Mouse (Mus musculus) forebrain, postnatal 0 days (tissue): Measurements from ENCODE around the gene Capn12. TPM values are rescaled to one million over a fixed set of nuclear protein-coding genes. Genes with fewer than 3 reads are reported as not detected.

ENCODE experiments used
- ATAC-seq: fragments of 200-750 bp; cut with Nextera tagmentation; 2 replicates; pipeline ENCODE4 v1.8.0; 2017; ENCODE audit warnings: mild to moderate bottlenecking, moderate library complexity
- DNase-seq: peaks from one replicate; pipeline ENCODE4 v3.0.0-alpha.2; 2015
- H3K27ac ChIP-seq: fragments of 300-500 bp; sonication (generic); 2 replicates; pipeline ENCODE4 v1.5.1; 2014; ENCODE audit warnings: low read depth, mild to moderate bottlenecking, antibody characterized with exemption, low read length, moderate library complexity, mixed read lengths
- H3K27me3 ChIP-seq: fragments of 300-500 bp; sonication (generic); 2 replicates; pipeline ENCODE4 v1.6.1; 2014; ENCODE audit warnings: mild to moderate bottlenecking, low read length, mixed read lengths; ENCODE audit not compliant: insufficient read depth
- H3K36me3 ChIP-seq: fragments of 300-500 bp; sonication (generic); 2 replicates; pipeline ENCODE4 v1.6.1; 2014; ENCODE audit warnings: mild to moderate bottlenecking, moderate library complexity; ENCODE audit not compliant: insufficient read depth
- H3K4me1 ChIP-seq: fragments of 300-500 bp; sonication (generic); 2 replicates; pipeline ENCODE4 v1.6.1; 2014; ENCODE audit warnings: antibody characterized with exemption; ENCODE audit not compliant: insufficient read depth
- H3K4me2 ChIP-seq: fragments of 300-500 bp; sonication (generic); 2 replicates; pipeline ENCODE4 v1.6.1; 2014; ENCODE audit warnings: low read depth, mild to moderate bottlenecking, moderate library complexity
- H3K4me3 ChIP-seq: fragments of 300-500 bp; sonication (generic); 2 replicates; pipeline ENCODE4 v1.5.1; 2014; ENCODE audit warnings: low read depth, low read length, mixed read lengths
- H3K9ac ChIP-seq: fragments of 300-500 bp; sonication (generic); 2 replicates; pipeline ENCODE4 v1.6.1; 2014; ENCODE audit warnings: mild to moderate bottlenecking
- H3K9me3 ChIP-seq: fragments of 300-500 bp; sonication (generic); 2 replicates; pipeline ENCODE4 v1.6.1; 2016; ENCODE audit warnings: low read length
- CTCF ChIP-seq: sonication (generic); IDR thresholded peaks from 2 replicates; pipeline ENCODE4 v1.5.1; 2016; ENCODE audit warnings: antibody characterized with exemption, control low read depth, low read depth
- WGBS: fragments of 180-500 bp; shearing (Covaris S2); extraction: QIAGEN DNeasy Blood & Tissue Kit; methylation state at CpG from one replicate; pipeline ENCODE4 v1.1.7; 2014; 5-methylcytosine and 5-hydroxymethylcytosine counted together
- polyA plus RNA-seq: library from polyadenylated mRNA; unstranded; fragments of >200 nt; fragmentation: Nextera tagmentation; extraction: Ambion mirVana; gene quantifications from 2 replicates; pipeline ENCODE4 v1.2.1, GENCODE M21; 2015
- total RNA-seq: library from RNA; depleted of rRNA; stranded (reverse); fragments of >200 nt; gene quantifications from 2 replicates; pipeline ENCODE4 v1.2.3, GENCODE M21; 2014

Gene Capn12
- total and polyA plus RNA-seq, 2 experiments from 2014 or later = 0.27 TPM; not detected in 1

- Histone ChIP-seq H3K27me3 (no peaks in the 10 kb centered on the region), H3K4me3 (no peak overlapping the region), H3K4me1 (peaks cover 16% of the 10 kb centered on the region), H3K36me3 (peaks cover 29% of the 10 kb centered on the region), H3K9ac (no peak overlapping the region), H3K27ac (no peak overlapping the region), H3K4me2 (no peak overlapping the region), H3K9me3 (no peaks in the 10 kb centered on the region)
- no peak for TF ChIP-seq CTCF
- DNase-seq = peak; percentile 72
- 18% methylated on average over 6 of the region's 6 CpGs for WGBS
- ATAC-seq = peak; percentile 82
Measured at GRCm38 (mm10) chr7:28919815-28920214, 38.6 kb downstream of the Capn12 start.

- Histone ChIP-seq H3K9me3 (no peaks in the 10 kb centered on the region), H3K27me3 (no peaks in the 10 kb centered on the region), H3K9ac (no peak overlapping the region), H3K36me3 (peaks cover 15% of the 10 kb centered on the region), H3K4me1 (peaks cover 20% of the 10 kb centered on the region), H3K27ac (no peak overlapping the region), H3K4me2 (no peak overlapping the region), H3K4me3 (no peak overlapping the region)
- no peak for ATAC-seq
- 96% methylated on average over 3 of the region's 3 CpGs for WGBS
- TF ChIP-seq CTCF = no peak
- no peak for DNase-seq
Measured at GRCm38 (mm10) chr7:28921178-28921577, 40.0 kb downstream of the Capn12 start.

- no peak for TF ChIP-seq CTCF
- Histone ChIP-seq H3K27ac (no peak overlapping the region), H3K36me3 (peaks cover 11% of the 10 kb centered on the region), H3K9me3 (no peaks in the 10 kb centered on the region), H3K4me2 (no peak overlapping the region), H3K4me3 (no peak overlapping the region), H3K9ac (no peak overlapping the region), H3K27me3 (no peaks in the 10 kb centered on the region), H3K4me1 (peaks cover 20% of the 10 kb centered on the region)
- WGBS = 83% methylated on average over 8 of the region's 8 CpGs
- ATAC-seq (no peak), DNase-seq (no peak)
Measured at GRCm38 (mm10) chr7:28921722-28922465, 40.7 kb downstream of the Capn12 start.

GRCm38 (mm10) chr7:28922606-28923005, 41.4 kb downstream of the Capn12 start:
- H3K27ac ChIP-seq = no peak overlapping the region
- no peak overlapping the region for H3K4me2 ChIP-seq
- H3K9ac ChIP-seq = no peak overlapping the region
- H3K4me1 ChIP-seq = peaks cover 20% of the 10 kb centered on the region
- peaks cover 11% of the 10 kb centered on the region for H3K36me3 ChIP-seq
- no peaks in the 10 kb centered on the region for H3K27me3 ChIP-seq
- no peak for TF ChIP-seq CTCF
- no peak for ATAC-seq
- 56% methylated on average over 4 of the region's 4 CpGs for WGBS
- no peak for DNase-seq
- H3K4me3 ChIP-seq = no peak overlapping the region
- H3K9me3 ChIP-seq = no peaks in the 10 kb centered on the region

GRCm38 (mm10) chr7:28923865-28924291, 42.7 kb downstream of the Capn12 start:
- peaks cover 1% of the 10 kb centered on the region for H3K36me3 ChIP-seq
- ATAC-seq (no peak), DNase-seq (no peak)
- no peak overlapping the region for H3K4me3 ChIP-seq
- no peaks in the 10 kb centered on the region for H3K9me3 ChIP-seq
- H3K9ac ChIP-seq = no peak overlapping the region
- H3K27ac ChIP-seq = no peak overlapping the region
- peaks cover 17% of the 10 kb centered on the region for H3K4me1 ChIP-seq
- no peak for TF ChIP-seq CTCF
- H3K27me3 ChIP-seq = no peaks in the 10 kb centered on the region
- no peak overlapping the region for H3K4me2 ChIP-seq
- WGBS = 5% methylated on average over 4 of the region's 4 CpGs

GRCm38 (mm10) chr7:28924802-28925201, 43.6 kb downstream of the Capn12 start:
- no peaks in the 10 kb centered on the region for H3K27me3 ChIP-seq
- no peak overlapping the region for H3K9ac ChIP-seq
- 83% methylated on average over 3 of the region's 3 CpGs for WGBS
- no peak overlapping the region for H3K4me2 ChIP-seq
- no peak for TF ChIP-seq CTCF
- H3K36me3 ChIP-seq = no peaks in the 10 kb centered on the region
- H3K9me3 ChIP-seq = no peaks in the 10 kb centered on the region
- H3K4me3 ChIP-seq = no peak overlapping the region
- H3K27ac ChIP-seq = no peak overlapping the region
- peaks cover 16% of the 10 kb centered on the region for H3K4me1 ChIP-seq
- DNase-seq (no peak), ATAC-seq (no peak)

- ATAC-seq (no peak), DNase-seq (no peak)
- Histone ChIP-seq H3K27ac (no peak overlapping the region), H3K27me3 (no peaks in the 10 kb centered on the region), H3K36me3 (no peaks in the 10 kb centered on the region), H3K4me1 (peaks cover 14% of the 10 kb centered on the region), H3K9me3 (no peaks in the 10 kb centered on the region), H3K4me2 (no peak overlapping the region), H3K4me3 (no peak overlapping the region), H3K9ac (no peak overlapping the region)
- 52% methylated on average over 9 of the region's 9 CpGs for WGBS
- no peak for TF ChIP-seq CTCF
Measured at GRCm38 (mm10) chr7:28925317-28925716, 44.1 kb downstream of the Capn12 start.
